Mouse (Mus musculus) ES-E14 (cell line): ENCODE results near the gene Atg2a.

Experiments used
- HCFC1 ChIP-seq: IDR thresholded peaks from 2 replicates; pipeline ENCODE4 v1.6.1; 2012; ENCODE audit warnings: low read length, inconsistent platforms, borderline replicate concordance; ENCODE audit not compliant: insufficient read depth
- ZC3H11A ChIP-seq: IDR thresholded peaks from 2 replicates; pipeline ENCODE4 v1.6.1; 2012; ENCODE audit warnings: low read depth, mild to moderate bottlenecking, inconsistent platforms, low read length, borderline replicate concordance
- ZNF384 ChIP-seq: IDR thresholded peaks from 2 replicates; pipeline ENCODE4 v1.6.1; 2012; ENCODE audit warnings: low read depth, low read length, inconsistent platforms

GRCm38 (mm10) chr19:6272738-6273137 lies 31.3 kb downstream of the Atg2a start:
- no peak for TF ChIP-seq ZC3H11A
- no peak for TF ChIP-seq HCFC1
- TF ChIP-seq ZNF384 = no peak
